8 mouse cellular contexts compared by ENCODE assay signal in the genomic region with DNA sequence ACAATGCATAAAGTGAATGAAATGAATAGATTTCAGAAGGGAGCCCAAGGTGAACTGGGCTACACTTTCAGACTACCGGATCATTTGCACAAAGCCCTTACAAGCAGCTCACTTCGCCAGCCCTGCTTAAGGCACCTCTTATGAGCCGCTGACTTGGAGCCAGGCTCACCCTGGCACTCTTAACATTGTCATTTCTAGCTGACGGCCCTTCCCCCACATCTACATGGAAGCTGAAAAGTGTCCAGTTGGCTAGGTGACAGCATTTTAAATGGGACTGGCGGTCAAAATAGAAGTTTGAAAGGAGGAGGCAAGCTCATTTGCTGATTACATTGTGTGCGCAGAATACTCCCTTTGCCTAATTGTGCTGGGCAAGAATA.
DNase-seq lines count a peak whose midpoint lies in the region; ATAC-seq and TF ChIP-seq lines count a peak whose summit lies in the region.

No protein-coding gene starts in this region.

- TF ChIP-seq CTCF in heart, adult 2 months (IDR thresholded peaks at IDR 0.05): no peak
- TF ChIP-seq CTCF in kidney, adult 2 months (conservative IDR thresholded peaks at IDR 0.05; ENCODE audit: insufficient read depth, insufficient read length, low read depth, low read length): no peak
- no peak for TF ChIP-seq CTCF in lung, adult 2 months (IDR thresholded peaks at IDR 0.05; ENCODE audit: insufficient read depth, low read length)

- WGBS in heart, adult 2 months: 17% methylated on average over 6 of the region's 6 CpGs
- 17% methylated on average over 6 of the region's 6 CpGs for WGBS in kidney, adult 2 months
- WGBS in lung, adult 2 months: 11% methylated on average over 6 of the region's 6 CpGs

- H3K9ac ChIP-seq in heart, adult 2 months (ENCODE audit: low read depth, low read length): peak overlapping the region; percentile 37

- H3K36me3 ChIP-seq in heart, adult 2 months (ENCODE audit: control insufficient read depth, insufficient read depth, low read length): no peaks in the 10 kb centered on the region
- H3K36me3 ChIP-seq in kidney, adult 2 months (ENCODE audit: control insufficient read depth, insufficient read depth, low read length): no peaks in the 10 kb centered on the region

- TF ChIP-seq POLR2A in heart, adult 2 months (IDR thresholded peaks at IDR 0.05; ENCODE audit: insufficient read depth, low read depth, low read length): 0 out of 2 replicates have a peak, but pooled peaks have one; percentile 19
- TF ChIP-seq POLR2A in kidney, adult 2 months (IDR thresholded peaks at IDR 0.05; ENCODE audit: low read depth, low read length): no peak
- TF ChIP-seq POLR2A in lung, adult 2 months (IDR thresholded peaks at IDR 0.05; ENCODE audit: borderline replicate concordance, extremely low read depth, low read depth, low read length): no peak

- peak; percentile 34 for DNase-seq in cerebellum, adult 11 months
- peak; percentile 34 for DNase-seq in cerebellum, adult 8-10 months
- peak; percentile 55 to 73 for DNase-seq in heart, adult 2 months
- peak; percentile 90 for DNase-seq in kidney, adult 2 months
- DNase-seq in lung, adult 2 months: peak; percentile 49
- peak; percentile 32 for DNase-seq in retina, postnatal 7 days (ENCODE audit: low read depth, low spot score)
- DNase-seq in thymus, postnatal 36 days: no peak

- 0 out of 2 replicates have a peak, but pooled peaks cover 2% of the 10 kb centered on the region for H3K79me2 ChIP-seq in heart, adult 2 months (replicated peaks; ENCODE audit: control insufficient read depth, insufficient read depth, low read length)

- H3K4me1 ChIP-seq in heart, adult 2 months (ENCODE audit: control insufficient read depth, insufficient read depth, low read length): peaks cover 4% of the 10 kb centered on the region
- H3K4me1 ChIP-seq in kidney, adult 2 months (ENCODE audit: control insufficient read depth, insufficient read depth, low read length): peaks cover 7% of the 10 kb centered on the region; the same call in 1 of the 2 replicates
- H3K4me1 ChIP-seq in lung, adult 2 months (ENCODE audit: control insufficient read depth, insufficient read depth, low read length): peaks cover 8% of the 10 kb centered on the region; the same call in 1 of the 2 replicates

- no peak; the same call in 1 of the 2 replicates for ATAC-seq in cerebellum, adult (ENCODE audit: insufficient number of reproducible peaks, low FRiP score, low TSS enrichment)

- intact Hi-C loops in heart, adult 2 months (cut with DNase I): no loop called here

- no peaks in the 10 kb centered on the region for H3K27me3 ChIP-seq in heart, adult 2 months (ENCODE audit: control insufficient read depth, insufficient read depth, low read length)
- H3K27me3 ChIP-seq in kidney, adult 2 months (replicated peaks; ENCODE audit: control insufficient read depth, insufficient read depth, low read length): no peaks in the 10 kb centered on the region

- peak overlapping the region; percentile 49; the same call in 1 of the 2 replicates for H3K27ac ChIP-seq in heart, adult 2 months
- no peak overlapping the region for H3K27ac ChIP-seq in kidney, adult 2 months (ENCODE audit: insufficient read depth, low read depth, low read length)

- no peak for TF ChIP-seq EP300 in heart, adult 2 months (IDR thresholded peaks at IDR 0.05; ENCODE audit: insufficient read depth, low read depth, low read length)

- H3K4me3 ChIP-seq in heart, adult 2 months: peak overlapping the region; percentile 40; the same call in 1 of the 2 replicates
- H3K4me3 ChIP-seq in kidney, adult 2 months (ENCODE audit: insufficient read depth, low read depth, low read length): peak overlapping the region; percentile 33; the same call in 1 of the 2 replicates
- H3K4me3 ChIP-seq in lung, adult 2 months (replicated peaks; ENCODE audit: extremely low read depth, low read depth, low read length): no peak overlapping the region

Comparison
In these comparisons a context has a peak if more than half of its experiments do, and no peak if none do; other contexts are left out.
1. DNase-seq: peak in cerebellum, adult 11 months (single experiment), cerebellum, adult 8-10 months (single experiment), heart, adult 2 months (2 of 2), kidney, adult 2 months (single experiment), lung, adult 2 months (single experiment) and retina, postnatal 7 days (single experiment); none in thymus, postnatal 36 days (0 of 2).